Mouse (Mus musculus): Measurements from ENCODE around the gene Per1. TPM values are rescaled to one million over a fixed set of nuclear protein-coding genes. Genes with fewer than 3 reads are reported as not detected.

The Per1 gene
- 5.4 and 13.9 TPM in 2 replicates for polyA plus RNA-seq (2012; rRNA removed)

- H3K4me1 ChIP-seq (ENCODE audit: control insufficient read depth, insufficient read depth, insufficient read length, low read length): peaks cover 22% of the 10 kb centered on the region; the same call in 1 of the 2 replicates
- TF ChIP-seq CTCF (IDR thresholded peaks at IDR 0.05; ENCODE audit: extremely low read depth, insufficient read length, insufficient replicate concordance, low read depth, low read length) (no peak), POLR2A (IDR thresholded peaks at IDR 0.05; ENCODE audit: low read depth, low read length) (peak; percentile 88)
- H3K27ac ChIP-seq (ENCODE audit: insufficient read depth, low read depth, low read length): peak within 1 kb of the TSS; percentile 98
- WGBS: under 1% methylated on average over 37 of the region's 37 CpGs
- peaks cover 7% of the 10 kb centered on the region; the same call in 1 of the 2 replicates for H3K36me3 ChIP-seq (ENCODE audit: control insufficient read depth, insufficient read depth, low read length)
- no peaks in the 10 kb centered on the region for H3K27me3 ChIP-seq (ENCODE audit: control insufficient read depth, insufficient read depth, low read length)
- H3K4me3 ChIP-seq (ENCODE audit: low read depth, low read length): peak within 1 kb of the TSS; percentile 70
Observed at GRCm38 (mm10) chr11:69094697-69095429, at the start of gene Per1. TSS of gene Per1 (plus strand) at chr11:69095217.

GRCm38 (mm10) chr11:69045531-69046394 lies 49.3 kb upstream of the Per1 start, which contains the start of gene Aurkb:
TSS of gene Aurkb (plus strand) at chr11:69045647.
- H3K4me1 ChIP-seq (ENCODE audit: control insufficient read depth, insufficient read depth, insufficient read length, low read length): peaks cover 3% of the 10 kb centered on the region; the same call in 1 of the 2 replicates
- peaks cover 4% of the 10 kb centered on the region; the same call in 1 of the 2 replicates for H3K36me3 ChIP-seq (ENCODE audit: control insufficient read depth, insufficient read depth, low read length)
- no peaks in the 10 kb centered on the region for H3K27me3 ChIP-seq (ENCODE audit: control insufficient read depth, insufficient read depth, low read length)
- TF ChIP-seq CTCF (IDR thresholded peaks at IDR 0.05; ENCODE audit: extremely low read depth, insufficient read length, insufficient replicate concordance, low read depth, low read length) (no peak), POLR2A (IDR thresholded peaks at IDR 0.05; ENCODE audit: low read depth, low read length) (no peak)
- peak within 1 kb of the TSS; percentile 95 for H3K4me3 ChIP-seq (ENCODE audit: low read depth, low read length)
- WGBS: under 1% methylated on average over 54 of the region's 54 CpGs
- peak within 1 kb of the TSS; percentile 58 for H3K27ac ChIP-seq (ENCODE audit: insufficient read depth, low read depth, low read length)

- H3K27ac ChIP-seq (ENCODE audit: insufficient read depth, low read depth, low read length): no peak overlapping the region
- no peaks in the 10 kb centered on the region for H3K27me3 ChIP-seq (ENCODE audit: control insufficient read depth, insufficient read depth, low read length)
- 7% methylated on average over 9 of the region's 9 CpGs for WGBS
- H3K36me3 ChIP-seq (ENCODE audit: control insufficient read depth, insufficient read depth, low read length): peaks cover 6% of the 10 kb centered on the region; the same call in 1 of the 2 replicates
- H3K4me3 ChIP-seq (ENCODE audit: low read depth, low read length): peak overlapping the region; percentile 41
- H3K4me1 ChIP-seq (ENCODE audit: control insufficient read depth, insufficient read depth, insufficient read length, low read length): peaks cover 3% of the 10 kb centered on the region; the same call in 1 of the 2 replicates
- TF ChIP-seq POLR2A (IDR thresholded peaks at IDR 0.05; ENCODE audit: low read depth, low read length) (no peak), CTCF (IDR thresholded peaks at IDR 0.05; ENCODE audit: extremely low read depth, insufficient read length, insufficient replicate concordance, low read depth, low read length) (no peak)
Observed at GRCm38 (mm10) chr11:69046395-69046774, 48.6 kb upstream of the Per1 start.

- 82% methylated on average over 12 of the region's 12 CpGs for WGBS
- Histone ChIP-seq H3K27me3 (ENCODE audit: control insufficient read depth, insufficient read depth, low read length) (no peaks in the 10 kb centered on the region), H3K36me3 (ENCODE audit: control insufficient read depth, insufficient read depth, low read length) (peaks cover 6% of the 10 kb centered on the region; the same call in 1 of the 2 replicates), H3K27ac (ENCODE audit: insufficient read depth, low read depth, low read length) (no peak overlapping the region), H3K4me3 (ENCODE audit: low read depth, low read length) (no peak overlapping the region), H3K4me1 (ENCODE audit: control insufficient read depth, insufficient read depth, insufficient read length, low read length) (peaks cover 3% of the 10 kb centered on the region; the same call in 1 of the 2 replicates)
- TF ChIP-seq CTCF (IDR thresholded peaks at IDR 0.05; ENCODE audit: extremely low read depth, insufficient read length, insufficient replicate concordance, low read depth, low read length): no peak
- TF ChIP-seq POLR2A (IDR thresholded peaks at IDR 0.05; ENCODE audit: low read depth, low read length): no peak
Observed at GRCm38 (mm10) chr11:69047592-69047991, 47.4 kb upstream of the Per1 start.

- peaks cover 6% of the 10 kb centered on the region; the same call in 1 of the 2 replicates for H3K36me3 ChIP-seq (ENCODE audit: control insufficient read depth, insufficient read depth, low read length)
- H3K27me3 ChIP-seq (ENCODE audit: control insufficient read depth, insufficient read depth, low read length): no peaks in the 10 kb centered on the region
- 88% methylated on average over 14 of the region's 14 CpGs for WGBS
- no peak overlapping the region for H3K27ac ChIP-seq (ENCODE audit: insufficient read depth, low read depth, low read length)
- TF ChIP-seq POLR2A (IDR thresholded peaks at IDR 0.05; ENCODE audit: low read depth, low read length): no peak
- no peak for TF ChIP-seq CTCF (IDR thresholded peaks at IDR 0.05; ENCODE audit: extremely low read depth, insufficient read length, insufficient replicate concordance, low read depth, low read length)
- H3K4me3 ChIP-seq (ENCODE audit: low read depth, low read length): no peak overlapping the region
- peaks cover 3% of the 10 kb centered on the region; the same call in 1 of the 2 replicates for H3K4me1 ChIP-seq (ENCODE audit: control insufficient read depth, insufficient read depth, insufficient read length, low read length)
Observed at GRCm38 (mm10) chr11:69048151-69048550, 46.9 kb upstream of the Per1 start.

GRCm38 (mm10) chr11:69050748-69051147 lies 44.3 kb upstream of the Per1 start:
- Histone ChIP-seq H3K4me1 (ENCODE audit: control insufficient read depth, insufficient read depth, insufficient read length, low read length) (peaks cover 3% of the 10 kb centered on the region; the same call in 1 of the 2 replicates), H3K36me3 (ENCODE audit: control insufficient read depth, insufficient read depth, low read length) (peaks cover 6% of the 10 kb centered on the region; the same call in 1 of the 2 replicates), H3K4me3 (ENCODE audit: low read depth, low read length) (no peak overlapping the region), H3K27me3 (ENCODE audit: control insufficient read depth, insufficient read depth, low read length) (no peaks in the 10 kb centered on the region), H3K27ac (ENCODE audit: insufficient read depth, low read depth, low read length) (no peak overlapping the region)
- WGBS: 86% methylated on average over 8 of the region's 8 CpGs
- TF ChIP-seq CTCF (IDR thresholded peaks at IDR 0.05; ENCODE audit: extremely low read depth, insufficient read length, insufficient replicate concordance, low read depth, low read length) (no peak), POLR2A (IDR thresholded peaks at IDR 0.05; ENCODE audit: low read depth, low read length) (no peak)

Data from small intestine, adult 2 months (tissue).